Mouse (Mus musculus) neutrophil, adult 5-6 weeks (primary cell): ENCODE measurements around the gene Gm28305. TPM values are rescaled to one million over a fixed set of nuclear protein-coding genes. Genes with fewer than 3 reads are reported as not detected.

ENCODE experiments used
- ATAC-seq: fragments of 151-379, 151-347 bp; 2 replicates; pipeline ENCODE4 v1.8.0; 2017; ENCODE audit warnings: mild to moderate bottlenecking, moderate TSS enrichment; ENCODE audit not compliant: insufficient number of reproducible peaks, poor library complexity, low FRiP score, severe bottlenecking; ENCODE audit errors: extremely low read depth
- total RNA-seq: library from RNA; stranded (forward); fragments of 200-1000 nt; gene quantifications from 2 replicates; pipeline ENCODE4 v1.2.3, GENCODE M21; 2017

The Gm28305 gene
- total RNA-seq, 1 experiment from 2014 or later: not detected

DNA sequence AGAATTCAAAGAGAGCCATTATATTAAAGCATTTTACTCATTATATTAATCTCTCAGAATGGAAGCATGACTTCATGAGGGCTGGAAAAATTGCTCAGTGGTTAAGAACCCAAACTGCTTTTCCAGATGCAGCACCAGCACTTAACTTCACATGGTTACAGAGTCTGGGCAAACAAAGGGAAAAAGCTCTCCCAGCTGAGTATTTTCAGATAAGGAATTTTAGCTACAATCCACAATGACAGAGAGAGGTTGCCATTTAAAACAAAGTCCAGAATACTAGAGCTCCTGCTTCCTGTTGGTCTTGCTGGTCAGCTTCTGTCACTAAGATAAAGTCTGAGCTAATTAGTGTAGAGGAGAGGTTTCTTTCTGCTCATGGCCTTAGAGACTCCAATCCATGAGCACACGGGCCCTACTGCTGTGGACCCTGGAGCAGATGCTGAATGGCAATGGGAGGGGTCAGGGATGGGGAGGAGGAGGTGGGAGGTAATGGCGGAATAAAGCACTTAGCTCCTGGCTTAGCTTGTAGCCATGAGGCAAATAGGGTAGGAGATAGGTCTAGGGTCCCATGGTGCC lies 68.2 kb downstream of the Gm28305 start:
- ATAC-seq: no peak

DNA sequence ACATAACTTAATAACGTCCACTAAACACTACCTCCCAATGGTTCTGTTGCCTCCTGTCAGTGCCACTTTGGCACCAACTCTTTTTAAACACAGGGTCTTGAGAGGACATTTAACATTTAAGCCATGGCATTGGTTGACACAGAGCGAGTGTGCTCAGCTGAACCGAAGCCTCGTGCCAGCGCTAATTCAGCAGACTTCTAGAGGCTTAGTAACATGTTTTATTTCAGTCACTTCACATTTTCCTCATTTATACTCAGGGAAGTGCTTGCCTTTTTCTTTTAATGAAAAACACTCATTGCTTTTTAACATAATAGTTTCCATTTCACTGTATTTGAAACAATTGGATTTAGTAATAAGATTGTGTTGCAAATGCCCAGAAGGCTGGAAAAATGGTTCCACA lies 68.7 kb downstream of the Gm28305 start:
- no peak for ATAC-seq

DNA sequence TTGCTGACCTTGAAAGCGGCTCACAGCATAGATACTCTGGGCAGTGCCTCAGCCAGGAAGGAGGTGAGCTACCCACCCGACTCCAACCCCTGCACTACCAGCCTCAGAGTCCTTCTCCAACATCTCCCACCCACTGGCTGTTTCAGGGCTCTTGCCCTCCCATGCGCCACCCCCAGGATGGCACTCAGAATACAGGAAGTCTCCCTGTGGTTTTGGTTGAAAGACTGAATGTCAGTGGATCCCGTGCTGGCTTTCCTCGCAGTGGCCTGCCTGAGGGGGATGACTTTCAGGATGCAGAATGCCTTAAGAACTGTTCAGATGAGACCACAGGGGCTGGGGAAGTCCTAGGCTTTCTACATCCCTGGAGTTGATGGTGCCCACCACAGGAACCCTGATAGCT lies 82.6 kb downstream of the Gm28305 start:
- ATAC-seq: no peak

DNA sequence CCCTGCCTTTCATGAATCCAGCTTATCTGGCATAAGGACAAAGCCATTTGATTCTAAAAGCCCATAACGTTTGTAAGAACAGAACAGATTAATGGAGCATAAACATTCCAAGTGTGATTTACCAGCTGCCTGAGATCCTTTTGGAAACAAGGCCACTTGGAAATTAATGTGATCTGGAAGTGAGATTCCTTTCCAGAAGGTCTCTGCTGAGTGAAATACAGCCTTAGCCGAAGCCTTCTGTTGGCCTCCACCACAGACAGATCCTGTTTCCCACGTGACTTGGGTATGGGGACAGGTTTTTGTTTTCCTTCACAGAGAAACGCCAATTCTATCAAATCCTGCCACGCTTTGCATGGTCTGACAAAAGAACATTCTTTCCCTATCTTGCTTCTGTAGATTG lies 83.2 kb downstream of the Gm28305 start:
- ATAC-seq: no peak

Other genes starting within 250 kb of the Gm28305 start
- 3.6 TPM in 2 replicates for gene Nphp3, start 38.1 kb upstream of the Gm28305 start, total RNA-seq
- gene Uba5, start 22.5 kb downstream of the Gm28305 start, total RNA-seq: 35.7 and 36.0 TPM in 2 replicates
- gene Acad11, start 22.7 kb downstream of the Gm28305 start, total RNA-seq: 8.3 and 13.6 TPM in 2 replicates
- 0.23 TPM in 1 of 2 replicates, not detected in the other for gene Ackr4, start 86.3 kb downstream of the Gm28305 start, total RNA-seq
- gene Dnajc13, start 222.3 kb downstream of the Gm28305 start, total RNA-seq: 51.9 and 70.0 TPM in 2 replicates